Mouse (Mus musculus) gonadal fat pad, adult 2 months (tissue): ENCODE measurements around the gene Lrrc28. TPM values are rescaled to one million over a fixed set of nuclear protein-coding genes. Genes with fewer than 3 reads are reported as not detected.
"Not testable (repeated sequence)": the region's sequence is repeated elsewhere in the genome, so short reads cannot be mapped to it uniquely, and the experiment has no call there.

ENCODE experiments used
- DNase-seq: peaks from one replicate; pipeline ENCODE4 v3.0.0-alpha.2; 2012; ENCODE audit warnings: low read depth
- polyA plus RNA-seq: library from polyadenylated mRNA; depleted of rRNA; stranded (reverse); fragments of >200 nt; gene quantifications from 2 replicates; pipeline ENCODE4 v1.2.3, GENCODE M21; 2012

Lrrc28 gene
- polyA plus RNA-seq, 1 experiment, result 36.2 TPM

DNA sequence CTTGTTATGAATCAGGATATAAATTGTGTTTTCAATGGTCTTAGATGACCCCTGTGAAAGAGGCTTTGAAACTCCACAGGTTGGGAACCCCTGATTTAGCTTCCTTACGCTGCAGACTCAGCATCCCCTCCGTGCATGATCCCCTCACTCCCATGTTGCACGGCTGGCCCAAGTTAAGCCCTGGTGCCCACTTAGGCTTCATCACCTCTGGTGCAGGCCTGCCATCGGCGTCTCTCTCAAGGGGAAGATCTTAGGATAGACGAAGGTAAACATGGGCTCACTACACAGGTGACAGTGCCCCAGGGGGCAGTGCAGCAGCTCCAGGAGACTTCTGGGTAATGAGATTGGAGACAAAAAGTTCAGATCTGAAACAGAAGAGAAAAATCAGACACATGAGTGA lies 115.7 kb downstream of the Lrrc28 start:
- no peak for DNase-seq

DNA sequence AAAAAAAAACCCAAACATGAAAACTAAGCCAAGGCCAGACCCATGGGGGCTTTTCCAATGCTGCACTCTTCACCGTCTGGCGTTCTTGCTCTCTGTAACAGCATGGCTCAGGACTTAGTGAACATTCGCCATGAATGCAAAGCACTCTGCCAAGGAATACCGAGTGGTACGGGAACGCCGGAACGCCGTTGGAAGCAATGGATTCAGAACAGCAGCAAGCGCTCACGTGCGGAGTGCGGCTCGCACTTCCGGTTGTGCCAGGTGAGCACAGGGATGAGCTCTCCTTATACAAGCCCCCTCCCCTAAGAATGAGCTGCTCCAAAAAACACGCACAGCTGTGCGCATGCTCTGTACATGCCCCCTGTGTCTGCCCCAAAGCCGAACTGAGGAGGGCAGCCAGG lies 116.2 kb downstream of the Lrrc28 start:
- DNase-seq, result no peak

DNA sequence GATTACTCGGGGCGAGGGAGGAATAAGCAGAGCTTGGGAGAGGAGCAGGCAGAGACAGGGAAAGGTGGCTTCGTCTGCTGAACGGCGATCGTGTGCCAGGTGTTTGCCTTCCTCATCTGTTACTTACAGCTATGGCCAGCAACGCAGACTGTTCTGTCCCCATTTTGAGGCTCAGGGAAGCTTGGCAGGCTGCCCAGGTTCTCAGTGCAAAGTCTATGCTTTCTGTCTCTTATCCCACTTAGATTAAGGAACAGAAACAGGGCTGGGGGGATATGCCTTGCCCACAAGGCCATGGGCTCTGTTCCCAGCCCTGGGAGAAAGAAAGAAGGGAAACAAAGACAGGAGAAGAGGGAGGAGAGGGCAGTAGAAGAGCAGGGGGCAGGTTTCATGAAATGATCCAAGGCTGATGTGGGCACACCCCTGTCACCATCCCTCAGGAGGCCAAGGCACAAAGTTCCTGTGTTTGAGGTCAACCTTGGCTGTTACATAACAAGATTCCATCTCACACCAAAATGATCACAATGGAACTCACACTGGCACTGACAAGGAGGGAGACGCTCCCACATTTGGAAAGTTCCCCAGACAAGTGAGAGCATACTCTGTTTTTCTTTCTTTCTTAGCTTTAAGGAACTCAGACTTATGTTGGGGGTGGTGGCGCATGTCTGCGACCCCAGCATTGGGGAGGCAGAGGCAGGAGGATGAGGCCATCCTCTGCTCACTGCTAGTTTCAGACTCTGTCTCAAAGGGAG lies 116.8 kb downstream of the Lrrc28 start:
- no peak for DNase-seq

DNA sequence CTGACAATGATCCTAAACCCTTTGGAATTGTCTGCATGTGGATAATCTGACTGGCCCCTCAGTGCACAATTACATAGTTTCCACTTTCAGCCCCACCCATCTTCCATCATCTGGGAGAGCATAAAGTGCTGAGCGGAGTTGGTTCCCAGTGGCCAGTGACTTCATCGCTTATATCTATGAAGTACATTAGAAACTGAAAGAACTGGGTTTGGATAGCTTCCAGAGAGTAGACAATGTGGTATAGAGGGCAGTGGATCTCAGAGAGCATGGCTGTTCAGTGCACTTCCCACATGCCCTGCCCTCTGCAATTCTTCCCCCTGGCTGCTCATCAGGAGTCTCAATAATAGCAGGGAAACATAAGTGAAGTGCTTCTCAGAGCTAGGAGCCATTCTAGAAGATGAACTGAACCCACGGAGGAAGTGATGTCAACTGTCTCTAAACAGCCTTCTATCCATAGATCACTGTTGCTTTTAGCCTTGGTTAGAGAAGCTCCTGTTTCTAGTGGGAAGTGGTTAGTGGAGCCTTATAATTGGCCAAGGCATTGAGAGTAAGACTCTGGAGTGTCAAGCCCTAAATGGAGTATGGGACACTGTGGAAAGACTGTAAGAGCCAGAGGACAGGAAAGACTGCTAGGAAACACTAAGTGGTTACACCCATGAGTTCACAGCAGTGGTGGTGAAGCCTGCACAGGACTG lies 119.0 kb downstream of the Lrrc28 start:
- DNase-seq, result no peak

DNA sequence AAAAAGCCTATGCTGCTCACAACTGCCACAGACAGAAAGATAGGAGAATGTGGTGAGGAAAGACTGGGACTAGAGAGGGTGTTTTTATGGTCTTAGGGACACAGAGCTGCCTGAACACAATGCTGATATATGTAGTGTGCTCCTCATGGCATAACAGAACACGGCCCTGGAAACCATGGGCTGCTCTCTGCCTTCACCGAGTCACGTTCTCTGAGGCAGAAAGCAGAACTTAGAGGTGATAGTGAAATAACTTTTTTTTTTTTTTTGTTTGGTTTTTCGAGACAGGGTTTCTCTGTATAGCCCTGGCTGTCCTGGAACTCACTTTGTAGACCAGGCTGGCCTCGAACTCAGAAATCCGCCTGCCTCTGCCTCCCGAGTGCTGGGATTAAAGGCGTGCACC lies 121.0 kb downstream of the Lrrc28 start:
- not testable (repeated sequence) for DNase-seq

DNA sequence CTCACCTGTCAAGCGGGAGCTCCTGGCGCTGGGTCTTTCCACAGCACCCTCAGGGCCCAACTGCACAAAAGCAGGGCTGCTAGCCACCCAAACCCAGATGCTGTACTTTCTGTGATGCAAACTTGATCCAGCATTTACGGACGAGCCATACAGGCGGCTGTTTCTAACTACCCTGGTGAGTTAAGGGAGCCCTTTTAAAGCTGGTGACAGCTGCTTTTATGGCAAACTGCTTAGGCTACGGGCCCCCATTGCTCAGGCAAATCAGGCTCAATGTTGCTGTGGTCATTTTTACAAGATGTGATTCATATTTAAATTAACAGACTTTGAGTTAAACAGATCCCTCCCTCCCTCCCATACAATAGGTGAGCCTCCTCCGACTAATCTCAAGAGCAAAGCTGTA lies 121.7 kb downstream of the Lrrc28 start:
- no peak for DNase-seq

DNA sequence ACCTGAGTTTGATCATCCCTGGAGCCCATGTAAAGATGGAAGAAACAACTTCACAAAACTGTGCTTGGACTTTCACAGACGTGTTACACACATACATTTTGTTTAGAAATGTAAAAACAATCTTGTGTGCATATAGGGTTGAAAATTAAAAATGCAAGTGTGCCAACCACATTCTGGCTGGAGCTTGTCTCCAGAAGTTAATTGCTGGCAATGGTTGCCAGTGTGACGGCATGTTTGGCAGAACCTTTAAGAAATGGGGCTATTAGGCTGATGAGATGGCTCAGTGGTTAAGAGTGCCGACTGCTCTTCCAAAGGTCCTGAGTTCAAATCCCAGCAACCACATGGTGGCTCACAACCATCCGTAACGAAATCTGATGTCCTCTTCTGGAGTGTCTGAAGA lies 123.3 kb downstream of the Lrrc28 start:
- not testable (repeated sequence) for DNase-seq

DNA sequence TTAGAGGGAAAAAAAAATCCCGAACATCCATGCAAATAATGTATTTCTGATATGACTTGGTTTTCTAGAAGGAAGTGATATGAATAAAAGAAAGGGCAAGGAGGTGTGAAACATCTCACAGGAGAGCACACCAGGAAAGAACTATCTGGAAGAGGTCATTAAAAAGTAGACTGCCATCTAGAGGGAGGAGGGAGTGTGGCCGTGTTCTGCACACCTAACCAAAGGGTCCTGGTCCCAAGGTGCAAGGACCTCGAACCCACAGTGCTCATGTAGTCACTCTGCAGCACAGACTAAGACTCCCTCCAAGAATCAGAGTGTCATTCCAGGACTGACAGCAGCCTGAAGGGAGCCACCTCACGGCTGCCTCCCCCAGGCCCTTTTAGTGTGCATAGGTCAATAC lies 124.1 kb downstream of the Lrrc28 start:
- no peak for DNase-seq

DNA sequence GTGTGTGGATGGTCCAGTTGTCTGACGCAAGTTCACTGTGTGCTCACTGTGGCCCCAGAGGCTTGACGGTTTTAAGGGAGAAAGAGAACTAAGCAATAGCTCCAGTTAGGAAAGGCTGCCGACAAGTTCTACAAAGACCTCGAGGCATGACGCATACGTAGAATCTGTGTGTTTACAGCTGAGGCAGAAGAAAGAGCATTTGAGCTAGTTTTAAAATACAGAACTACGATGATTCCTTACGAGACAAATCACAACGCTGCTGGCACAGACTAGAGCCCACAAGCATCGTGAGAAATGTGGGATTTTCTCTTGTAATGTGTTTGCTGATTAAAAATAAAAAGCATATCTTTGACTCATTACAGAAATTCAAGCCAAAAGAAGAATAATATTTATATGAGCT lies 125.1 kb downstream of the Lrrc28 start:
- no peak for DNase-seq

DNA sequence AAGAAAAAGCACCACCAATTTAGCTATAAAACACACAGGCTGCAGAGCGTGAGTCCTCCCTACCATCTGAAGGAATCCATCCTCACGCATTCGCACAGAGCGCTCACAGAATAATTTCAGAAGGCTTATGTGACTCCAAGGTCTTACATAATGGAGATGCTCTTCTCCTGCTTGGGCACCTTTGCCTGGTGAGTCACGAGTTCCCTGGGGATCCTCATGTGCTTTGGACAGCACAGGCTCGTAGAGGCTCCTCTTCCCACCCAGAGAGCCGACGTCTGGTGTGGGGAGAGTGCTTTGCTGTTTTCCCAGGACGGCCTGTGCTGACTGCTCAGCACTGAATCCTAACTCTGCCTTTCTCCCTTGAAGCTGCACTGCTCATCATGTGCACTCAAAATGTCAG lies 129.4 kb downstream of the Lrrc28 start:
- DNase-seq, result no peak

DNA sequence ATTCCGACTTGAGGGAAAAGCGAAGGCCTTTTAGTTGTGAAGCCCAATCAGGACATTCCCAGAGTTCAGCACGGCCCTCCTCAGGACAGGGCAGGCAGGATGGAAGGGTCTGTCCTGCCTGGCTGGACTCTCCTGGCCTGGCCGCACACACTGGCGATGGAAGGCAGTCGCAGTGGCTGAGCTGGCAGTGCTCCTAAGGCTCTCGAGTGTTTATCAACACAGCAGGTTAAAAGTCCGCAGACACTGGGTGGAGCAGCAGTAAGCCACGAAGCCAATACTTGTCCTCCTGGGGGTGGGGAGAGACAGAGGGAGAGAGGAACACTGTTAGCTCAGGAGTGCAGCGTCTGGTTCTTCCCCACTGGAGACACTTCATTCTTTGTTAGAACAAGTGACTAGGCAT lies 130.2 kb downstream of the Lrrc28 start:
- DNase-seq, result no peak

DNA sequence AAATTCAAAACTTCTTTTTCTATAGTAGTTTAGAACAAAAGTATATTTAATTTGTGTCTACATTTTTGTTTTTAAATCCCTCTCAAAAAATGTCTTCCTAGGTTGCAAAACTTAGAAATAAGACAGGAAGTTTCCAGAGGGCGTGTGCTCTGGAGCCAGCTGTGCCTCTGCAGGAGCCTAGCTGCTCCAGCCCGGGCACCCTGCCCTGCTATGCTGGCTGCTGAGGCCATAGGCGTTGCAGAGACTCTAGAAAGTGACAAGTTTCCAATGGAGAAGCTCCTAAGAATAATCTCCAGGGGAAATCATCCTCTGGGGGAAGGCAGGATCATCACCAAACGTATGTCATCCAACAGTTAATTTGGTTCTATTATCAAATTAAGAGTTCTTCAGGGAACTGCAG lies 130.7 kb downstream of the Lrrc28 start:
- no peak for DNase-seq

DNA sequence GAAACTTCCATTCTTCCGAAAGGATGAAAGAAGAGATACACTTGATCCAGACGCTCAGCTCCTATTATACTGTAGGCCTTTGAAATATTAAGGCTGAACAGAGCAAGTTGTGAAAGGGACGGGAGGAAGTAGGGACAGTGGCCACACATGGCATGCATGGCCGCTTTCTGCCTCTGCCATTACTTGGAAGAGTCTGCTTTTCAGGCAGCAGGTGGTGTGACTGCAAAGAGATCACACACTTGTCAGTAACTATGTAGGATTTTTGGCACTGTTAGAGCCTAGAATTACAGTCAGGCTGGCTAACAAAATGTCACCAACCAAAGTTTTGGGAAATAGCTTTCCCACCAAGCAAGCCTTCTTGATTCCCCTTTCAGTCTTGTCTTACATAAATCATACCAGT lies 131.4 kb downstream of the Lrrc28 start:
- DNase-seq, result no peak

DNA sequence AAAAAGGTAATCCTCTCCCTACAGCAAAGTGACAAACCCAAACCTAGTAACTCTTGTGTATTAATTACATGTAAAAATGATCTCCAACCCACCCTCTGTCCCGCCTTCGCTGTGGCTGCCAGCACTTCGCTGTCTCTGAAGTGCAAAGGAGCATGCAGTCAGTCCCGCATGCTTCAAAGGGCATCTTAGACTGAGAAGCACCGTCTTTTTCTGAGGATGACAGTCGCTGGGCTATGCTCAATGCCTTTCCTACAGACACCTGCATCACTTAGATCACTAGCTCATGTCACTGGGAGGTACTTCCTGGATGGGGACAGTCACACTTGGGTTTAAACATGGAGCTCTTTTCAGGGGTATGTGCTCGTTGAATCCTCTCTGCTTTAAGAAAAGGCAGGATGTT lies 133.5 kb downstream of the Lrrc28 start:
- no peak for DNase-seq

DNA sequence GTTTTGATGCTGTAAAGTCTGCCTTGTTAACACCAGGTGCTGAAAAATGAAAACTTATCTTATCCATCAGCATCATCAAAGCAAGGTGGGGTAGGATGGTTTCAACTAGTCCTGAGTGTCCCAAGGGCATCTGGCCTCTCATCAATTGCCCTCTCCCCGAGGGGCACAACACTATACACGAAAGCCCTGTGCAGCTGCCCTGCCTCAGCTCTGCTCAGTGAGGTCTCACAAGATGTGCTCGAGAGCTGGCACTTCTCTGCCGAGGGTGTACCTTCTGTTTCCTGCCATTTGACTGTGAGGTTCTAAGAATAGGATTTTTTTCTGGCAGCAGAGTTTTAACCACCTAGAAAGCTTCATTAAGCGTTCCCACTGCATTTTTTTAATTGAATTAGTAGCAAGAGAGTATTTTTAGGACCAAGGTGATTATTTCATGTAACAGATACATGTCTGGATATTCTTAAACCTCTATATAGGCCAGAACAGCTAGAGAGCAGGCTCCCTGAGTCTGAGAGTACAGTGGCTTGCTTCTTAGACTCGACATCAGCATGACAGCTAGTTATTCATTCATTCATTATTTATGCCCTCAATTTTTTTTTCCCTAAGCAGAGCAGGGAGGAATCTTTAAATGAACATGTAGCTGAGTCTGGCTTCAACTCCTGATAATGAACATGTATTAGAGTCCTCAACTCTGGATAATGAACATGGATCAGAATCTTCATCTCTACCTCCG lies 141.6 kb downstream of the Lrrc28 start:
- no peak for DNase-seq

DNA sequence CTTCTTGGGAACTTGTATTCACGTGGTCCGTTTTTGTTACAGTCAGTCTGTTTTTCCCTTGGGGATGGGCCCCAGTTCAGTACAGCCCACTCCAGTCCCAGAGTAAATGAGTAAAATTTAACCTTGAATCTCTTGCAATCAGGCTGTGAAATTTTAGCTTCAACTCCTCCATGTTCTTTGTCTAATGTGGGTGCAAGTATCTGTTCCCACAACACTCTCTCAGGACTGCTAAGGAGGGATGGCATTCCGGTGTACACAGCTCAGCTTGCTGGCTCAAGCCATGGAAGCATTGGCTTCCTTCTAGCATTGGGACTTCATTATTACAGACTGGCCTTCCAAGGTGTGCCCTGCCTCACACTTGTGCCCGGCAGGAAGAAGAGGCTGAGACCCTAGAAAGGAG lies 142.4 kb downstream of the Lrrc28 start:
- DNase-seq, result no peak

DNA sequence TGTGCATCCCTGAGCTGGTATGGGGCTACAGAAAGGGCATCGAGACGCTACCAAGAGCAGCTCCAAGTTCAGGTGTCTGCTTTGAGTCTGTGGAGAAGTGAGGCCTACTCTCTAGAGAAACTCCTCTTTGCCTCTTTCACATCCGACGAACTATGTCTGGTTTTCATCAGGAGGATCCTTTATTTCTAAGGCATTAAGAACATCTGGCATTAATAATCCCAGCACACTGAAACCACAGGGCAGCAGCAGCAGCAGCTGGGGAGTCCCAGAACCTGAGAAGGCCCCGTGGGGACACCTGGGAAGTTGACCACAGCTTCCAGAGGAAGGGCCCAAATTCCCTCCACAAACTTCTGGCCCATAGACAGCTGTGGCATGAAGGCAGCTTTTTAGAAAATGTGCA lies 144.2 kb downstream of the Lrrc28 start:
- DNase-seq, result no peak

DNA sequence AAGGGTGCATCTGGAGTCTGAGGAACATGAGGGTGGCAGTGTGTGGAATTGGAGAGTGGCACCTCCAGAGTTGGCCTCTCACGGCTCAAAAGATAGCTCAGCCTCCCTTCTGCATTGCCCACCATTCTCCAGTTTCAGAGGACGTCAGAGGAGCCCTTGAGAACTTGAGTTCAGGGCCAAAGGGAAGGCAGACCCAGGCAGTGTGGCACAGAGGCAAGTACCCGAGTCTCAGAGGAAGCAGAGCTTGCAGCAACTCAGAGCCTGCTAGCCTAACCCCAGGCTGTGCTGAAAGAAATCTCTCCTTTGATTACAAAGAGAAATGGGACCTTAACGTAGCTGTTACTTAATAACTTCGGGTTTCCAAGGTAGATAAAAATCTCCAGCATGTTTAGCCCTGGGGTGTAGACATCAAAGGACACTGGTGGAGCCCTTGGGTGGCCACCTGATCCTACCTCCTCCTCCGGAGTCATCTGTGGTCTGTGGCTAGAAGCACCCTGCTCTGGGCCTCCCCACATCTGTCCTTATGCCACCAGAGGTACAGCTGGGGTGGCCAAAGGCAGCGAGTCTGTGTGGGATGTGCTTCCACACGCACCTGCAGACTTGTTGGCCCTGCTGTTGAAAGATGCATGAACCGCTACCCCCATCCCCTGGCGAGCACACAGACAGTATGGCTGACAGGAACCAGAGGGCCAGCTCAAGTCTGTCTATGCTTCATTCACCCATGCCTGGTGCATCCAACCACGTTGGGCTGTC lies 144.8 kb downstream of the Lrrc28 start:
- DNase-seq, result no peak

DNA sequence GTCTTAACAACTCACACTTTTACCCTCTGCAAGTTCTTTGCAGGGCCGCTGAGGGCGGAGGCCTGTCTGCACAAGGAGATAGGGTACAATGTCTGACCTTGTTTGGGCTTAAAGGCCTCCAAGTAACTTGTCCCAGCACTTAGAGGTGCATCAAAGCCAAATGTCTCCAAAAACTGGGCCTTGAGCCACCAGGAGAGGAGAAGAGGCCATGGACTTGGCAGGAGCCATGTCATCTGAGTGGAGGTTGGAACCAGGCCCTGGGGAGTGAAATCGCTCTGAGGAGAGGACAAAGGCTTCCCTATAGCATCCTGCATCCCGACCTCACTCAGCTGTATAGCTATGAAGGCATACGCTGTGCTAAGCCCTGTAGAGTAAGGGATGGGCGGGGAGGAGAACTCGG lies 145.6 kb downstream of the Lrrc28 start:
- no peak for DNase-seq

DNA sequence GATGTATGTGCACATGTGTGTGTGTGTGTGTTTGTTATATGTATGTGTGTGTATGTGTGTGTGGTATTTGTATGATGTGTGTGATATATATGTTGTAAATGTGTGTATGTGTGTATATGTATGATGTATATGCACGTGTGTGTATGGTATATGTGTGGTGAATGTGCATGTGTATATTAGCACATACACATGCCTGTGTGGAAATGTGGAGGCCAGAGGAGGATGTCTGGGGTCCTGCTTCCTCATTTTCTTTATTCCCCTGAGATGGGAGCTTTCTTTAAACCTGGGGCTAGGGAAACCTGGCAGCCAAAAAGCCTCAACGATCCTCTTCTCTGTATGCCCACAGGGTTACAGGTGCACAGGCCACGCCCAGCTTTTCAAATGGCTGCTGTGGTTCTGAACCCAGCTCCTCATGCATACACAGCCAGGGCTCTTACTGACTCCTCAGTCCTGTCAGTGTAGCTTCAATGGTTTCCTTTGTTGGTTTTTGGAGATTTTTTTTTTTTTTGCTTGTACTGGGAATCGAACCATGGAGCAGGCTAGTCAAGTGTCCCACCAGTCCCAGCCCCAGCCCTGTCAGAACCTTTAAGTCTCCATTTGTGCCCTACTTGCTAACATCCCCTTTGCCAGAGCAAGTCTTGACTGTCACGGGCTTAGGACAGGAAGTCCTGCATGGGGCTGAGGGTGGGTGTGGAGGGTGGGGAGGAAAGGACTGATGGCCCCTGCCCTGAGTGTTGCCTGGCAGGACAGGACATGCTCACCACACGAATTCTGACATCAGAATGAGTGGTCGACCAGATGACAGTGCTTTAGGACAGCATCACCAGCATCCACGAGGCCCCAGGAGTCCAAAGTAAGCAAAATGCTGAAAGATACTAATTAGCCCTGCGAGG lies 151.0 kb downstream of the Lrrc28 start:
- no peak for DNase-seq

DNA sequence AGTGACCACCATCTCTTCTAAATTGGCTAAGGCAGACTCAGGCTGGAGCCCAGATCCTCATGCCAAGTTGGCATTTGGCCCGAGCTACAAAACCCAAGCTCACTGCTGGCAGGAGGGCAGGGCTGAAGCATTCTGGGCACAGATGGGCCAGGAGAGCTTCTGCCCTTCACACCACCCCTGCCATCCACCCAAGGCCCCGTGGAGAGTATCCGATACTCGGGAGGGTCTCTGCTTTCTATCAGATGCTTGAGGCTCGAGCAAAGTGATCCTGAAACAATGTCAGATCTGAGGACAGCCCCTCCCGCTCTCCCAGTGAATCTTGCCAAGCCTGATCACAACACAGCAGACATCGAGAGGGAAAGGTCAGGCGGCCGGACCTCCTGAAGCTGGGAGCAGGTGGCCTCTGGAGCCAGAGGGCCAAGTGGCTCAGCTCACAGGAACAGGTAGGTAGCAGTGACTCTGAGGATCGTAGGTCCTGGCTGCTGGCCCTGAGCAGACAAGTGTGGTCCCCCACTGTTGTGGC lies 157.1 kb downstream of the Lrrc28 start:
- DNase-seq, result no peak
